Mouse (Mus musculus) heart, postnatal 36 days (tissue): ENCODE data around the gene Olfr155. TPM values are rescaled to one million over a fixed set of nuclear protein-coding genes. Genes with fewer than 3 reads are reported as not detected.
A peak's percentile ranks its signal among the peaks of the same experiment; 100 is the strongest.

Experiments used
- DNase-seq, 2 experiments: peaks; one replicate each; pipeline ENCODE4 v3.0.0; 2021 to 2022
- intact Hi-C: fragments of 180-260 bp; cut with DNase I; formaldehyde crosslinking; loops from one replicate; pipeline ENCODE4 v1.15.1; 2025
- total RNA-seq, 2 experiments: library from RNA; stranded (reverse); gene quantifications; 2 replicates each; pipeline ENCODE4 v1.2.3; 2021

The Olfr155 gene
- not detected for total RNA-seq

- intact Hi-C loops = no loop called here
Measured at GRCm38 (mm10) chr4:43851265-43851664, at the start of gene Olfr155. Olfr155 (plus strand) TSS chr4:43851565.

DNA sequence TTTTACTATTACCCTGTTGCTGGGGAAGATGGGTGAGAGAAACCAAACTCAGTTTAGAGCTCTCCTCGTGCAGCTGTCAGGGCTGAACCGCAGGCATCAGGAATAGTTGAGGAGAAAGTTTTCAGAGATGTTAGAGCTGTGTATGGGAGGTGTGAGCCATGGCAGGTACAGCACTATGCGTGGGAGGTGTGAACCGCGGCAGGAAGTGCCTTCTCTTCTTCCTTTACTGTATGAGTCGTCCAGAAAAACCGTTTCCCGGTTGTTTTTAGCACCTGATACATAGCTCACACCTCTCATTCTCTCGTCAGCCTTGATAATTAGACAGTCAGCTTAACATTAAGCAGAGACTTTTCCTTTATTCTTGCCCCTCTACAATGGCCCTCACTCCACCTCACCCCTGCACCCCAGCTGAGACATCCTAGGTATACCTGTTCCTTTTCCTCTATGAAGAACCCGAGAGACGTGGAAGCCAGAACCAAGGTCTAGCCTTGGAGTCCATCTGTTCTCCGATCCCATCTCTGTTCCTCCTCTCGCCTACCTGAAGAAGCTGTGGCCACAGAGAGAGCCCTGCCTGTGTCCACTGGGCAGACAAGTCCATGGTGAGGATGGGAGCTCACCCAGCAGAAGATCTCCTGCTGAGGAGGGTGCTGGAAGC, 28.3 kb upstream of the Olfr155 start:
- no peak for DNase-seq
- intact Hi-C loops = no loop called here

More at GRCm38 (mm10) chr4:43851265-43851664, at the start of gene Olfr155:
- no peak for DNase-seq

GRCm38 (mm10) chr4:43823845-43824337, 27.5 kb upstream of the Olfr155 start, which contains the start of gene Olfr156:
Olfr156 (minus strand) TSS chr4:43823895.
- intact Hi-C loops = loop anchor here (2.0 kb wide), 1 partner anchor 37 kb away; no protein-coding TSS in a partner anchor
- no peak for DNase-seq

GRCm38 (mm10) chr4:43828806-43829205, 22.6 kb upstream of the Olfr155 start:
- DNase-seq = no peak
- intact Hi-C loops = no loop called here

GRCm38 (mm10) chr4:43832031-43832430, 19.3 kb upstream of the Olfr155 start:
- no peak for DNase-seq
- intact Hi-C loops = no loop called here

DNA sequence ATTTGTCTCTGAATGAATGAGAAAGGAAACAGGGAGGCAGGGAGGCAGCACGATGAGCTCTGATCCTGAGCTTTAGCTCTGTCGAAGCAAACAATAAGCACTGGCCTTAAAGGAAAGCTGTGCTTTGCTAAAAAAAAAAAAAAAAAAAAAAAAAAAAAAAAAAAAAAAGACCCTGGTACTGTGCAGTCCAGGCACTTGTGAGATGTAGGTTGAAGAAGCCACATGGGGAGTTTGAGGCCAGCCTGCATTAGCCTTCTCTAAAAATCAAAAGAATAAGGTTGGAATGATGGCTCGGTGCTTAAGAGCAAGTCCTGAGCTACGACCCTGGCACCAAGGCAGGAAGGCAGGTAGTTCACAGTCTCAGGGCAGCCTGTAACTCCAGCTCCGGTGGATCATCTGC, 17.6 kb upstream of the Olfr155 start:
- no peak for DNase-seq
- intact Hi-C loops = no loop called here

GRCm38 (mm10) chr4:43834749-43835148, 16.6 kb upstream of the Olfr155 start:
- intact Hi-C loops = no loop called here
- DNase-seq = no peak

- no peak for DNase-seq
- intact Hi-C loops = no loop called here
Measured at GRCm38 (mm10) chr4:43838326-43838725, 13.0 kb upstream of the Olfr155 start.

DNA sequence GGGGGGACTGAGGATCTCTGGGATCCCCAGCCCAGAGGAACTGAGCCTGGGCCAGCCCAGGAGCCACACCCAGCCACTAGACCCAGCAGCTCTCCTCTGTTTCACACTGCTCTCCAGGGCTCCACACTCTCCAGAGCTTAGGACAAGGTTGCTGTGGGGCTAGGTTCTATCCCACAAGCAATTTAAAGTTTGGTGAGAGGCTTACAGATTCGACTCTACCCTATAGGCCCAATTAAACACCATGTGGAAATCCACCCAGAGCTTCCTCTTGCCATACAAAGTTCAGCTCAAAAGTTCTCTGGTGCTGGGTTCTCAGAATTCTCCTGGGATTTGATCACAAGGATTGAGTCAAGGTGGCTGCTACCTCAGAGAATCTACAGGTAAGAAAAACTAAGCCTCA, 11.3 kb upstream of the Olfr155 start, which contains the start of gene Olfr157:
Olfr157 (minus strand) TSS at position 101 of the 400 bp plus-strand sequence.
- intact Hi-C loops = no loop called here
- DNase-seq = no peak

DNA sequence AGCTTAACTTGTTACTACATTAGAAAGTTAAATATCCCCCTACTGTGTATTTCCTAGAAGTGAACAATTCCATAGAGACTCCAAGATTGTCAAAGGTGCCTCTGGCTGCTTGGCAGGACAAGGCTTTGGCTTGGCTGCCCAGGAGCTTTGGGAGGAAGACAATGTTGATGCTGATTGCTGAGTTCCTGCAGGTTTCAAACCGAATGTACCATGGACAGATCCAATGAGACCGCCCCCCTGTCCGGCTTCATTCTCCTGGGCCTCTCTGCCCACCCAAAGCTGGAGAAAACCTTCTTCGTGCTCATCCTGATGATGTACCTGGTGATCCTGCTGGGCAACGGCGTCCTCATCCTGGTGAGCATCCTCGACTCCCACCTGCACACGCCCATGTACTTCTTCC, 2.7 kb downstream of the Olfr155 start:
- no peak for DNase-seq
- intact Hi-C loops = no loop called here

DNA sequence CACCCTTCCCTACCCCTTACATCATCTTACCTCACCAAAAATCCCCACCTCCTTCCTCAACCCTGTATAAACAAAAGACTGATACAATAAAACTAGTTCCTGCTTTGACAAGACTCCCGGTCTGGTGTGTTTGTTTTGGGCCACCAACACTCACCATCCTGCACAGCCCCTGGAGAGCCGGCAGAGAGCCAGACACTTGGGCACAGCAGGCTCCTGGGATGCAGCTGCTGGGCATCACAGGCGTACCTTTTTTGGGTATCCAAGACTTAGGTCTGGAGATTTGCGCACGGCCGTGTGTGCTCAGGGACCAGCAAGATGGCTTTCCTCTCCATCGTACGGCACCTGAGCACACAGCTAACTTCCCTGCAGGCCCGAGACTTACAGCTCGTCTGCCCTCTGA, 8.5 kb downstream of the Olfr155 start:
- intact Hi-C loops = loop anchor here (2.0 to 10.0 kb wide), 3 partner anchors 35 to 435 kb away; partner anchors contain the start of genes Fam166b and Npr2
- no peak for DNase-seq

- intact Hi-C loops = loop anchor here (1.0 to 10.0 kb wide), 6 partner anchors 36 to 436 kb away; partner anchors contain the start of genes Fam166b and Npr2
- DNase-seq = peak; percentile 63 to 80
Measured at GRCm38 (mm10) chr4:43860744-43861519, 9.6 kb downstream of the Olfr155 start.

DNA sequence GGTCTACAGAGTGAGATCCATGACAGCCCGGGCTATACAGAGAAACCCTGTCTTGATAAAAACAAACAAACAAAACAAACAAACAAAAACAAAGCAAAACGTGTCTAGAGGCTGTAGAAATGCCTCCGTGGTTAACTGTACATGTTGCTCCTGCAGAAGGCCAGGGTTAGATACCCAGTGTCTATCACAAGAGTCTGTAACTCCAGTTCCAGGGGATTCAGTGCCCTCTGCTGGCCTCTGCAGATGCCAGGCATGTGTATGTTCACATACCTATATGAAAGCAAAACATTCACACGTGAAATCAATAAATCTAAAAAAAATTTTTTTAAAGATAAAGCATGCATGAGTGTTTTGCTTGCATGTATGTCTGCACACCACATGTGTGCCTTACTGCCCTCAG, 11.9 kb downstream of the Olfr155 start:
- DNase-seq = no peak
- intact Hi-C loops = loop anchor here (10.0 kb wide), 1 partner anchor 438 kb away; the partner anchor contains the start of gene Fam166b

GRCm38 (mm10) chr4:43869821-43870220, 18.5 kb downstream of the Olfr155 start:
- DNase-seq = no peak
- intact Hi-C loops = loop anchor here (10.0 kb wide), 1 partner anchor 445 kb away; the partner anchor contains the start of gene Fam166b

- intact Hi-C loops = no loop called here
- DNase-seq = no peak
Measured at GRCm38 (mm10) chr4:43874501-43874900, 23.1 kb downstream of the Olfr155 start.

- intact Hi-C loops = no loop called here
- peak; percentile 86 to 88 for DNase-seq
Measured at GRCm38 (mm10) chr4:43875160-43875918, 24.0 kb downstream of the Olfr155 start, which contains the start of gene Reck. Reck (plus strand) TSS chr4:43875530.

DNA sequence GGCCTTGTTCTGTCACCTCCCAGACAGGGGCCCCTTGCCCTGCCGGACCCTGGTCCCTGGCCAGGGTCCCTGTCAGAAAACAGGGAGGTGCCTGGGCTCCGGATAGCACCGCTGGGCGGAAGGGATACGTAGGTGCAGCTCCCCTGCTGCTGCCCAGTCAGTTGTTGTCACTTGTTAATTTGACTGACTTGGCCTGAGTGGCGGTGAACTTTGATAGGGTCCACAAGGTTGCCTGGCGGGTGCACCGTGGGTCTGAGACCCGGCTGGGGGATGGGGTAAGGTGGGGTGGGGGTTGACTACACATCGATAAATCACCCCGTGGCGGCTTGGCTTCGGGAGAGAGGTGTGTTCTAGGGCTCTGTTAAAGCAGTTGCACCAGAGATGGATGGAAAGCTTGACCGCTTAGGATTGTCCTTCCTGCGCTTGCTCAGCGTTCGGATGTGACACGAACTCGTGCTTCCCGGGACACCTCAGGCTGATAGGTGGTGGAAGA, 24.6 kb downstream of the Olfr155 start:
- peak; percentile 31 to 49 for DNase-seq
- intact Hi-C loops = no loop called here

DNA sequence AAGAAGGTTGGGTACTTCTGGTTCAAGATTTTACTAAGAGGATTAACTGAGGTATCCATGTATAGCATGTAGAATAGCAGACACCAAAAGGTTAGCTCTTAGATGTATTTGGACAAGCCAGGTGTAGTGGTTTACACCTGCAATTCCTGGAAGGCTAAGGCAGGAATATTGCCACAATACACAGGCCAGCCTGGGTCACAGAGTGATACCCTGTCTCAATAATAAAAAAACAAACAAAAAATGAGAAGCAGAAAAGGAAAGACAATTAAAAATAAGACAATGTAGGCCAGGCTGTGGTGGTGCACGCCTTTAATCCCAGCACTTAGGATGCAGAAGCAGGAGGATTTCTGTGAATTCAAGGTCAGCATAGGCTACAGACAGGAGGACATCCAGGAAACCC, 25.9 kb downstream of the Olfr155 start:
- intact Hi-C loops = no loop called here
- DNase-seq = no peak

GRCm38 (mm10) chr4:43878121-43878776, 26.9 kb downstream of the Olfr155 start:
- intact Hi-C loops = no loop called here
- peak in 1 of 2 experiments; percentile 22 for DNase-seq

DNA sequence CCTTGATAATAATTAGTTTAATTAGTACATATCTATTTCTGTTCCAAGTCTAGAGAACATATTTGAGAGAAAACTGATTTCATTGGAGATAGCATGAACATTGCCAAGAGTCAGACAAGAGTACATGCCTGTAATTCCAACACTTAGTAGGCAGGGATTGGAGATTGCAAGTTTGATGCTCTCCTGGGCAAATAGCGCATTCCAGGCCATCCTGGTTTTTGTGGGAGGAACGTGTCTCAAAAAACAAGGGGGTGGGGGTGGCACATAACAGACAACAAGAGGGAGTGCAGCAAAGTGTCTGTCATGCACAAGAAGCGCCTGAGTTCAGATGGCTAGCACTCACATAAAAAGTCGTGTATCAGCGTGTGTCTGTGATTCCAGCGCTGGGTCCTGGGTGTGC, 28.2 kb downstream of the Olfr155 start:
- DNase-seq = no peak
- intact Hi-C loops = no loop called here
